Mouse (Mus musculus) left cerebral cortex, adult 11 months (tissue): ENCODE measurements around the gene Srrm3.

Experiments used
- DNase-seq: peaks from one replicate; pipeline ENCODE4 v3.0.0; 2022; ENCODE audit warnings: low spot score

Srrm3 gene

DNA sequence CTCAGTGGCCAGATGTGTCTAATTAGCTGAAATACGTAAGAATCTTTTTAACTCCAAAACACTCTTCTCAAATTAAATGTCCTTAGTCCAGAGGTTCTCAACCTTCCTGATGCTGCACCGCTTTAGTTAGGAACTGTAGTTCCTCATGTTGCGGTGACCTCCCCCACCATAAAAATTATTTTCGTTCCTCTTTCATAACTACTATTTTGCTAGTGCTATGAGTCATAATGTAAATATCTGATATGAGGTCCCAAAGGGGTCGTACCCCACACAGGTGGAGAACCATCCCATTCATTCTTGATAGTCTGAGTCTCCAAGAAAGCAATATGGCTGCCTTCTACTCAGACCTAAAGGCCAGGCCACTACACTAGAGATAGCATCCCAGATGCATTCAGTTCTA, 63.8 kb downstream of the Srrm3 start:
- no peak for DNase-seq

DNA sequence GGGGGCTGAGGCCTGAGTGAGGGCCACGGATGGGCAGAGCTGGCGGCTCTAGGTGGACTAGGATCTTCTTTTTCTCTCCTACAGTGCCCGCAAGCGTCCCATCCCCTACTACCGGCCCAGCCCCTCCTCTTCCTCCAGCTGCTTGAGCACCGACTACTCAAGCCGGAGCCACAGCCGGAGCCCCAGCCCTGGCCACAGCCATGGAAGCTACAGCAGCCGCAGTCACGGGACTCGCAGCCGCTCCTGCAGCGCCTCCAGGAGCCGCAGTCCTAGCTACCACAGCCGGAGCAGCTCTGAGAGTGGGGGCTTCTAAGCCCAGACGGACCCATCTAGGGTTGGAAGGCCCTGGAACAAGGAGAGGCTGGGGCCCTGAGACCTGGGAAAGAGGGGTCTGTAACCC, 66.3 kb downstream of the Srrm3 start:
- no peak for DNase-seq

DNA sequence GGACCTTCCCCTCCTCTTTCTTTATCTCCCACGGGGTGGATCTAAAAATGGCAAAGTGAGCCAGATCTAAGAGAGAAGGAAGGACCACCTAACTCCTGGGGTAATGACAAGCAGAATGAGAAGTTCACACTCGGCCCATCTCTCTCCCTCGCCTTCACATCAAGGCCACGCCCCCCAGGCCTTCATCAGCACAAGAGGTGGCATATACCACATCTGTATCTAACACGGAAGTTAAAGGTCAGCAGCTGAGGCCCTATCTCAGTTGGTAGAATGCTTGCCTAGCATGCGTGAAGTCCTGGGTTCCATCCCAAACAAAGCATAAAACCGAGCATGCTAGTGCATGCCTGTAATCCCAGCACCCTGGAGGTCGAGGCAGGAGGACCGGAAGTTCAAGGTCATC, 67.1 kb downstream of the Srrm3 start:
- DNase-seq, result no peak

DNA sequence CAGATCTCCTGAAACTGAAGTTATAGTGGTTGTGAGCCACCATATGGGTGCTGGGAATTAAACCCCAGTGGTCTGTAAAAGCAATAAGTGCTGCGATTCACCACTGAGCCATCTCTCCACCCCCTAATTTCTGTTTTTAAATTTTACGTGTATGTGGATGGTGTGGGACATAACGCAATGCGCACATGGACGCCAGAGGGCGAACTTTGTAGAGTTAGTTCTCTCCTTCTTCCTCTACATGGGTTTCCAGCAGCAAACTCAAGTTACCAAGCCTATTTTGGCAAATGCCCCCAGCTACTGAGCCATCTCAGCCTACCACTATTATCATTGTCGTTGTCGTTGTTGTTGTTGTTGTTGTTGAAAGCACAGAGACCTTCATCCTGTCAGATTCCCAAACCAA, 70.5 kb downstream of the Srrm3 start:
- DNase-seq, result no peak

DNA sequence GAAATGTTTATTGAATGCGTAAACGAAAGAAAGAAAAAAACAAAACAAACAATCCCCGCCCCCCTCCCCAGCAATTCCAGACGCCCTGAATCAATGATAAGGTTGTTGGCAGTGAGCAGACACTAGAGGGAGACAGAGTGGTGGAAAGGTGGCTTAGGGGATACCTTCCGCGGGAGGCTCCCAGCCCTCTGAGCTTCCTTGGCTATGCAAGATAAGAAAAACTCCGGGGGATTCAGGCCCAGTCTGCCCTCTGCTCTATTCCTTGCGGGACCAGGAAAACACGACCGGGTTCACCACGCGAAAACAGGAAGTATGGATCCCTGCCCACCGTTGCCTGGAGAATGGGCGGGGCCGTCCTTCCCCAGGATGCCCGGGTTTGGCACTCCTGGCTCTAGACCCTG, 71.1 kb downstream of the Srrm3 start:
- DNase-seq, result no peak

DNA sequence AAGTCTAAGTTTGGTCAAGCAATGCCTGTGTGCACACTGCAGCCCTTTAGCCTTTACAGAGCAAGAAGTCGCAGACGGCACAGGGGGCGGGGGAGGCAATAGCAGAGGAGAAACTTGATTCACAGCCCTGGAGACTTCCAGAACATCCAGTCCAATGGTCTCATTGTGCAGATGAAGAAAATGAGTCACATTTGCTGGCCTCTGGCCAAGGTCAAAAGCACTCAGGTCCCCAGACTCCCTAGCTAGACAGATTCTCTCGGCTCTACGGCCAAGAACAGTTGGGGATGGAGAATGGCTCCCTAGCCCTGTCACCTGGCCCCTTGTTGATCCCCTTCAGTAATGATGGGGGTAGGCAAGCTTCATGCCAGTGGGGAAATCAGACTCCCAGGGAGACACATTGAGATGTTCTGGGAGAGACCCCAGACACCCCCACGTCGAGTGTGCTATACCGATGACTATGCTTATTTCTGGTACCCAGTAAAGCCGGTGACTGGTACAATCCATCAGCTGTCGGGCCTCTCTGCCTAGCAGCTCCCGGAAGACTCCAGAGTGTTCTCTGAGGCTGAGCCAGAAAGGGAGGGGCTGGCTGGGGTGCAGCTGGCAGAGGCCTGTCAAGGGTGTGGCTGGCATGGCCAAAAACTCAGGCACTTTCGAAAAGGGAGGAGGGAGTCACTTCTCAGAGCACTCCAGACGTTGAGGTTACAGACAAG, 72.9 kb downstream of the Srrm3 start:
- no peak for DNase-seq

DNA sequence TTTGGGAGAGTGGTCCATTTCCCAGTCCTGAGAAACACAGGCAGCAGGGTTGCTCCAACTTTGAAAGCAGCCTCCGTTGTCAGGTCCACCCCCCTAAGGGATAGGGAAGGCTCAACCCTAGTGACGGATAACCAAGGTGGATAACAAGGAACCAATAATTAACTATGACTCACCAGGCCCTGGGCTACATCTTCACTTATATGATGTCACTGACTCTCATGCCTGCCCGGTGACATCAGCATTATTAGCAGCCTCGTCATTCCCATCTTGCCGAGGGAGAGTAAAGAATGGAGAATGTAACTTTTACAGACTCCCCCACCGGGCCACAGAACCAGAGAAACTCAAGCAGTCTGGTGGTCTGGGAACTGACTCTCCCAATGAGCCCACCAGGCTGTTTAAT, 78.0 kb downstream of the Srrm3 start:
- DNase-seq, result no peak

DNA sequence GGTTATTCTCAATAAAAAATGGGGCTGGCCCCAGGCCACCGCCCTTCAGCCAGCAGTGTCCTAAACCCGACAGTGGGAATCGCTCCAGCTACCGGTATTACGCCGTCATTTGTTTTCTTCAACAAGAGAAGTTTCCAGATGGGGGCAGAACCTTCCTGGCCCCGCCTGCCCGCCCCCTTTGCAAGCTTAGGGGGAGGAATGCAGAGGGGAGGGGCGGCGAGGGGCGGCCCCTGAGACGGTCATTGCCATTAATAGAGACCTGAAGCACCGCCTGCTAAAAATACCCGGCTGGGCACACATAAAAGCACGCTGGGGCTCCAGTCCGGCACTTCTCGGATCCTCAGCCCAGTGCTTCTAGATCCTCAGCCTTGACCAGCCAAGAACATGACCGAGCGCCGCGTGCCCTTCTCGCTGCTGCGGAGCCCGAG, 81.0 kb downstream of the Srrm3 start, which contains the start of gene Hspb1:
TSS of gene Hspb1 (plus strand) at position 245 of the 428 bp plus-strand sequence.
- no peak for DNase-seq

DNA sequence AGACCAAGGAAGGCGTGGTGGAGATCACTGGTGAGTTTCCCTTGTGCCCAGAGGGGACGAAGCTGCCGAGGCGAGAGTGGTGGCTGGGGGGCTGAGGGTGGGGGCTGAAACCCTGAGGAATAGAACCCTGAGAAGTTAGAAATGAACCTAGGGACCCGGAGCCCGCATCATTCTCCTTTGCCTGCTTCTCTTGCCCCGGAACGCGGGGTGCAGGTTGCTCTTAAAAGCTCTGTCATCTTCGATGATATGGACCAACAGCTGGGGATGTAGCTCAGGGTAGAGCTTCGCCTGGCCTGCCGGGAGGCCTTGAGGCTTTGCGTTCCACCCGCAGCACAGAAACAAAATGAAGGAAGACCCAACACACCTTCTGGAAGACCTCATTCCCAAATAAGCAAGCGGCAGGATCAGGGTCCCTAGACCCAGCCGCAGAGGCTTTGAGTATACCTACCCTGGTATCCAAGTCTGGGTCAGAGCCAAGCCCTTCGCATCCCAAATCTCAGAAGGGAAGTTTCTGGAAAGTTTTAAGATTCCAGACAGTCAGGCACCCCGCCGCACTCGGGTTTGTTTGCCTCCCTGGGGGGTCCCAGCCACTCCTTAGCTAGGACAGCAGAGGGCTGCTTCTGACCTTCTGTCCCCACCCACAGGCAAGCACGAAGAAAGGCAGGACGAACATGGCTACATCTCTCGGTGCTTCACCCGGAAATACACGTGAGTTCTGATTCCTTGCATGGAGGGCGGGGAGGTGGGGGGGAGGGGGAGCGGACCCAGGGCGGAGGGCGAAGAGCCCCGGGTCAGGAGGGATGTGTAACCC, 81.9 kb downstream of the Srrm3 start:
- DNase-seq, result no peak

DNA sequence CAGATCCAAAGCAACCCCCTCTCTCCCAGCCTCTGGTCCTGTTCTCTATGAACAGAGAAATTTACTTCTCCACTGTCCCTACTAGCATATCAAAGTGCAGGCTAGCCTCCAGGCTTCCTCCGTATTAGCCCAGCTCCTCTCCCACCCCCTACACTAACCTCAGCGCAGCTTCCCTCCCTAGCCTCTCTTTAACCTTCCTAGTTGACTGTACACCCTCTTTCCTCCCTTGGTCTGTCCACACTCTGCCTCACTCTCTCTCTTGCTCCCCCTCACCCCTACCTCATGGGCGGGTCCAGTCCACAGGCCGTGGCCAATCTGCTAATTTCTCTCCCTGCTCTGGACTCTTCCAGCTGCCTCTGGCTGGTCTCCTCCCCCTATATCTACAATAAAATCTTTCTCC, 83.6 kb downstream of the Srrm3 start:
- no peak for DNase-seq

DNA sequence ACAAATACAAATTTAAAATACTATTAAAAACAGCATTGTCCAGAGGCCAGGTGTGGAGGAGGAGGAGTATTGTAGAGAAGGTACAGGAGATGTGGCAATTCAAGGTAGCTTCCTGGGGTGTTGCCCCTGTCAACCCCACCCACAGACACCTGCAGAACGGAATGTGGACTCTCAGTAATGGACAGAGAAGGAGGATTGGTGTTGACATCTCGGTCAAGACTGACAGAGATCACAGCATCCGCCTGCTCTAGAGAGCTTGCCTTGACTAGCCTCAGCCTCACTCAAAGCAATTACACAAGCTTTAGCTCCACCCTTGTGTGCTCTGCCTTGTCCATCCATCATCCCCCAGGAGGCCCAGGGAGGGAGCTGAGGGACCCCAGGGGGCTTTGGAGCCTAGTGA, 84.2 kb downstream of the Srrm3 start:
- DNase-seq, result no peak

DNA sequence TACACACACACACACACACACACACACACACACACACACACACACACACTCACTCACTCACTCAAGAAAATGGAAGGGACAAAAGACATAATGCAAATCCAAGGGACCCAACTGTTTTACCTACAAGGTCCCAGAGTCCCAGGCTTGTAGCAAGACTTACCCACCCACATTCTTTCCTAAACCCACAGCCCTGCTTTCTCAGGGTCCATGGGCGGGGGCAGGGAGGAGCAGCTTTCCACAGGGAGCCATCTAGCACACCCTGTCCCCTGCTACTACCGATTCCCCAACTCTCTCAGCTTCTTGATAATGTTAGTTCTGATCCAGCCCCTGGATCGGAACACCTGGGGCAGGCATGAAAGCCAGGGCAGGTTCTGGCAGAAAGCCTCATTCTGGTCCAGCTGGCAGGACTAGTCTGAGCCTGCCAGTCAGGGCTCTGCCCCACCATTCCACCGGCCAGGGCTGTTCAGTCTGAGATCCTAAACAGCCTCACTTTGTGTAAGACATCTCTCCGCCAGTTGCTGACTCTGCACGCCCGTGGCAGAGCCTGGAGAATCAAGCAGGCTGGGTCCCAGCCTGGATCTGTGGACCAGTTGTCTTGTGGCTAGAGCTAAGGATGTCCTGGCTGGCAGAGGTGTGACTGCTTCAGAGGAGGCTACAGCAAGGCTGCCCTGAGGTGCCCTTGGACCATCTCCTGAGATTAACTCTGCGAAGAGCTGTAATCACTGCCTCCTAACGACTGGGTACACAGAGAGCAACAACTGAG, 86.1 kb downstream of the Srrm3 start:
- no peak for DNase-seq

DNA sequence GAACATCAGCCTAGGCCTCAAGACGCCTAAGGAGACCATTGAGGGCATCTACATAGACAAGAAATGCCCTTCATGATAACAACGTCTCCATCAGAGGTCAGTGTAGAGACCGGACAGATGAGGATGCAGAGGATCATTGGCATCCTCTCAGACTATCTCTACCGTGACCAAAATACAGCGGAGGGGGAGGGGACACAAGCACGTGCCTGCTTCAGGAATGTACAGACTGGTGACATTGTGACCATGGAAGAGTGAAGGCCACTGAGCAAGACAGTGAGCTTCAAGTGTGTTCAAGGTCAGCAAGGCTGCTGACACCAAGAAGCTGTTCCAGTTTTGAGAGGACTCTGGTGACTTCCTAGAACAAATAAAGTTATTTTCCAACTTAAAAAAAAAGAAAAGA, 88.3 kb downstream of the Srrm3 start:
- no peak for DNase-seq

DNA sequence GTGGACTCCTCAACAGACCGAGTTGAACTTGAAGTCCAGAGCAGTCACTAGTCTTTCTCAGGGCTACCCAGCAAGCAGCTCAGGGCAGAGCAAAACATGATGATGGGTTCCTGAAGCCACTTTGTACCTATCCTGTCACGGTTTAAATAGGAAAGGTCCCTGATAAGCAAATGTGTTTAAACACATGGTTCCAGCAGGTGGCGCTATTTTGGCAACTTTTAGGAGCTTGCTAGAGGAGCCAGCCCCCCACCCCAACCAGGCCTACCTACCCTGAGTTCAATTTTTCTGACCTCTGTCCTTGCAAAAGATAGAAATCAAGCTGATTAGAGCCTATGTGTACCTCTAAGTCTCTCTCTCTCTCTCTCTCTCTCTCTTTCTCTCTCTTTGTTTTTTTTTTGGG, 91.3 kb downstream of the Srrm3 start:
- DNase-seq, result no peak

DNA sequence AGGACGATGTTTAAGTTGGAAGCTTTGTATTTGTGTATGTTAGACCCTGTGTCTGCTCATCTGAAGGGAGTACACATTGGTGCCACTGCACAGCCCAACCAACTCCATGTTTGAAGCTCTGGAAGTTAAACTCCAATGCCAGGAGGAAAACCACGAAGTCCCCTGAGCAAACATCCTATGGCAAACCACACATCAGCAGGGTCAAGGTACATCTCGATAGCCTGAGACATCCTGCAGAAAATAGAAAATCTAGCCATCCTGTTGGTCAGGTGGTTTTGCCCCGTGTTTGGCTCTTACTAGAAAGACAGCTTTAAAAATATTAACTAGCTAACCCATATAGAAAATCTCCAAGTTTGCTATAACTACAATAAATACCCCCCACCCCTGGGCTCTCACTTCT, 92.3 kb downstream of the Srrm3 start:
- DNase-seq, result no peak

DNA sequence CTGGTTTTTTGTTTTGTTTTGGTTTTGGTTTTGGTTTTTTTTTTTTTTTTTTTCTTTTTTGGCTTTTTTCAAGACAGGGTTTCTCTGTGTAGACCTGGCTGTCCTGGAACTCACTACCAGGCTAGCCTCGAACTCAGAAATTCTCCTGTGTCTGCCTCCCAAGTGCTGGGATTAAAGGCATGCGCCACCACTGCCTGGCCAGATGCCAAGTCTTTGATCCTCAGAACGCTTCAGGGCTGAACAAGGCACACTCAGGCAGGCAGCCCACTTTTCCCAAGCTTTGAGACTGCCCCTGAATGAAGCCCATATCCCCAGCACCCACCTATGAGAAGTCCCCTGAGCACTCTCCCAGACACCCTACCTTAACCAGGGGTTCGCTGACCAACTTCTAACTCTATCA, 93.1 kb downstream of the Srrm3 start:
- no peak for DNase-seq

DNA sequence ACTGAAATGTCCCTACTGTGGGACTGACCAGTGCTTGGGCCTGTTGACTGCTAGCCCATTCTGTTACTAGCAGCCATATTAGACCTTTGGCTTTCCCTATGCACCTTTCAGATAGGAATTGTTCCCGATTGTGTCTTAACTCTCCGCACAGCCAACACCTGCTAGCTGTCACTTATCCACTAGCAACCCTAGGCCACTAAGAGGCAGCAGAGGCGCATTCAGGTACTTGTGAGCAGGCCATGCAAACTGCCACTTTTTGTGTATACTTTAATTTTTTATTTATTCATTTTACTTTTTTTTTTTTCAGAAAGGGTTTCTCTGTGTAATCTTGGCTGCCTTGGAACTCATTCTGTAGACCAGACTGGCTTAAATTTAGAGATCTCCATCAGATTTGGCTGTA, 94.0 kb downstream of the Srrm3 start:
- DNase-seq, result no peak

DNA sequence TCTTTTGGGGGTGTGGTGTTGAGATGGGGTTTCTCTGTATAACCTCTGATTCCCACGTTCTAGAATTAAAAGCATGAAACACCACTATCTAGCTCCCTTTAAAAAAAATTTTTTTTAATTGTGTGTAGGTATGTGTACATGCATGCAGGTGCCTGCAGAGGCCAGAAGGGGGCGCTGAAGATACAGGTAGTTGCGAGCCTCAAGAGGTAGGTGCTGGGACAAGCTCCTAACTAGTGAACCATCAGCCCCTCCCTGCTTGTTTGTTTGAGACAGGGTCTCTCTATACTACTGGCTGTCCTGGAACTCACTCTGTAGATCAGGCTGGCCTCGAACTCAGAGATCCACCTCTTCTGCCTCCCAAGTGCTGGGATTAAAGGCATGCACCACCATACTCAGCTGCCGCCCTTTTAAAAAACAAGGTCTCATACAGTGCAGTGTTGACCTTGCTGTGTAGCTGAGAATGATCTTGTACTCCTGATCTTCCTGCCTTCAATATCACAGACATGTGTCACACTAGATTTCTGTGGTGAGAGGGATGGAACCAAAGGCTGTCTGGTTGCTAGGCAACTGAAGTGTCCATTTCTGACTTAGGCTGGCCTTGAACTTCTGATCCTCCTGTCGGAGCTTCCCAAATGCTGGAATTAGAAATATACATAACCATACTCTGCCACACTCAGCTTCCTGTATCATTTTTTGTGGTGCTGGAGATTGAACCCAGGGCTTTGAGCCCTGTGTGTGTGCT, 94.8 kb downstream of the Srrm3 start:
- no peak for DNase-seq

DNA sequence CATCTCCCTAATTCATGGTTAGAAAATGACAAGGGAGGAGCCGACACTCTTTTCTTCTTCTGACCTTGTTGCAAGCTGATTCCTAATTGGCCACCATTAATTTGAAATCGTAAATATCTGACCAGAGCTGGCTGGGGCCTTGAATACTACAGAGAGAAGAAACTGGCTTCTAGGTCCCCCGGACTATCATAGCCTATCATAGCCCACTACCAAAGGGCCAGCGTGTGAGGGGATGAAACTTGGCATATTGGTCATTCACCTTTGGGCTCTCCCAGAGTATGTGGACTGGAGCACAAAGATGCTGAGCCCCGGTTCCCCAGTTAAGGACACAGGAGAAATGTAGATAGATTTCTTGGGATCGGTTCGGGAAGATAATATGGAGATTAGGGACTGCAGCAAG, 96.4 kb downstream of the Srrm3 start:
- DNase-seq, result no peak

DNA sequence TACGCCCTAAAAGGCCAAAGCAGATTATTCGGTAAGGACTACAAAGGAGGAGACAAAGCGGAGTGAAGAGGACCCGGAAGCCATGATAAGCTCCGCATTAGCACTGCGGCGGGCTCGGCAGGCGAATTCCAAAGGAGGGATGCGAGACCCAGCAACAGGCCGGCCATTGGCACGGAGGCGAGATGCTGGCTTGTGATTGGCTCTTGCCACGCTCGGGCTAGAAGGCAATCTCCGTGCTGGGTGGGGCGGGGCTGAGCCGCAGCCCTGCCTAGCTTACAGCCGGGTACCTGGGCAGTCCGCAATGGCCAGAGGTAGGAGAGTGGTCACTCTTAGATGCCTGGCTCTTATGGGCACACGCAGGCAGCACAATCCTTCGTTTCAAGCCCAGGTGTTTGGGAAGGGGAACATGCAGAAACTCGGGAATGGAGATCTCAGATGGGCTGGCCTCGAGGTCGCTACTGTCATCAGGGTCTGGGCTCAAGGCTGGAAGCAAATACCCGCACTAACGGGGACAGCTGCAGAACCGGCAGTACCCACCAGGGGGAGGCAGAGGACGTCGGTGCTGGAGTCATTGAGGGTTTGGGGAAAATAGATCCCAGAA, 97.0 kb downstream of the Srrm3 start:
- DNase-seq, result peak; percentile 86

DNA sequence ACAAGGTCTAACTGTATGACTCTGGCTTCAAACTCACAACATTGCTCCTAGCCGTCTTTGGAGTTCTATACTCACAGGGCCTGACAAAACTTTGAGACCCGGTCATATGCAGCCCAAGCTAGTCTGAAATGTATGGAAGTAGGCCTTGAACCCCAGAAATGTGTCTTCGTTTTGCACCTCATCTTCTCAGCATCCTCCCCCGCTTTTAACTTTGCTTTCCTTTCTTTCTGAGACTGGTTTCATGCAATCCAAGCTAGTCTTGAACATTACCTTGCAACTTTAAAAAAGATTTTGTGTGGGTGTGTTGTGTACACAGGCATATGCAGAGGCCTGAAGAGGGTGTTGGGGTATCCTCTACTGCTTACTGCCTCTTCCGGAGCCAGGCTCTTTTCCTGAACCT, 97.6 kb downstream of the Srrm3 start:
- DNase-seq, result no peak
